Mouse (Mus musculus) C2C12 (cell line): ENCODE results near the gene Rnf141.

ENCODE experiments used
- CTCF ChIP-seq: IDR thresholded peaks from one replicate; pipeline ENCODE4 v1.5.1; 2011; ENCODE audit not compliant: control insufficient read depth, insufficient read depth, insufficient read length
- FOSL1 ChIP-seq: IDR thresholded peaks from one replicate; pipeline ENCODE4 v1.8.0; 2011; ENCODE audit warnings: mild to moderate bottlenecking, low read length; ENCODE audit not compliant: poor library complexity, insufficient read depth, severe bottlenecking
- MAX ChIP-seq: IDR thresholded peaks from one replicate; pipeline ENCODE4 v1.6.1; 2011; ENCODE audit warnings: mild to moderate bottlenecking, control low read depth
- MYOG ChIP-seq: IDR thresholded peaks from one replicate; pipeline ENCODE4 v1.6.1; 2011; ENCODE audit not compliant: control insufficient read depth, insufficient read length; ENCODE audit errors: extremely low read depth
- USF1 ChIP-seq: IDR thresholded peaks from one replicate; pipeline ENCODE4 v1.6.1; 2011; ENCODE audit warnings: low read depth, mild to moderate bottlenecking, control low read depth, moderate library complexity

GRCm38 (mm10) chr7:110782135-110782534 lies 62.1 kb downstream of the Rnf141 start:
- TF ChIP-seq CTCF (no peak), MAX (no peak), USF1 (no peak), MYOG (no peak), FOSL1 (no peak)
